Mouse (Mus musculus) limb, embryonic 11.5 days (tissue): Measurements from ENCODE around the gene Zfp473. TPM values are rescaled to one million over a fixed set of nuclear protein-coding genes. Genes with fewer than 3 reads are reported as not detected.

Experiments used
- ATAC-seq: fragments of 200-750 bp; cut with Nextera tagmentation; 2 replicates; pipeline ENCODE4 v1.8.0; 2017; ENCODE audit warnings: low read depth; ENCODE audit not compliant: insufficient number of reproducible peaks, low FRiP score, low TSS enrichment
- DNase-seq: peaks from one replicate; pipeline ENCODE4 v3.0.0-alpha.2; 2015; ENCODE audit warnings: low spot score
- H3K27ac ChIP-seq: fragments of 300-500 bp; sonication (generic); replicated peaks from 2 replicates; pipeline ENCODE4 v1.5.1; 2014; ENCODE audit warnings: low read depth, mild to moderate bottlenecking, low read length
- H3K27me3 ChIP-seq: fragments of 300-500 bp; sonication (generic); 2 replicates; pipeline ENCODE4 v1.6.1; 2014; ENCODE audit warnings: mild to moderate bottlenecking, low read length, mixed read lengths; ENCODE audit not compliant: control insufficient read depth, insufficient read depth
- H3K36me3 ChIP-seq: fragments of 300-500 bp; sonication (generic); 2 replicates; pipeline ENCODE4 v1.6.1; 2014; ENCODE audit warnings: mild to moderate bottlenecking, low read length, moderate library complexity, mixed read lengths; ENCODE audit not compliant: control insufficient read depth, insufficient read depth
- H3K4me1 ChIP-seq: fragments of 300-500 bp; sonication (generic); 2 replicates; pipeline ENCODE4 v1.6.1; 2014; ENCODE audit warnings: low read length, mixed read lengths; ENCODE audit not compliant: control insufficient read depth, insufficient read depth
- H3K4me2 ChIP-seq: fragments of 300-500 bp; sonication (generic); 2 replicates; pipeline ENCODE4 v1.6.1; 2014; ENCODE audit warnings: low read depth, mild to moderate bottlenecking, moderate library complexity; ENCODE audit not compliant: severe bottlenecking
- H3K4me3 ChIP-seq: fragments of 300-500 bp; sonication (generic); 2 replicates; pipeline ENCODE4 v1.5.1; 2014; ENCODE audit warnings: low read depth, low read length
- H3K9ac ChIP-seq: fragments of 300-500 bp; sonication (generic); 2 replicates; pipeline ENCODE4 v1.6.1; 2014; ENCODE audit warnings: mild to moderate bottlenecking, low read length
- H3K9me3 ChIP-seq: fragments of 300-500 bp; sonication (generic); 2 replicates; pipeline ENCODE4 v1.6.1; 2016; ENCODE audit warnings: low read length; ENCODE audit not compliant: control insufficient read depth
- WGBS: fragments of 180-500 bp; shearing (Covaris S2); extraction: QIAGEN DNeasy Blood & Tissue Kit; methylation state at CpG from one replicate; pipeline ENCODE4 v1.1.7; 2014; 5-methylcytosine and 5-hydroxymethylcytosine counted together
- polyA plus RNA-seq: library from polyadenylated mRNA; unstranded; fragments of >200 nt; fragmentation: Nextera tagmentation; extraction: Ambion mirVana; gene quantifications from 2 replicates; pipeline ENCODE4 v1.2.1, GENCODE M21; 2014

The Zfp473 gene
- polyA plus RNA-seq, 1 experiment from 2014 or later, result 3.2 TPM

- Histone ChIP-seq H3K4me2 (no peak overlapping the region), H3K4me1 (peaks cover 5% of the 10 kb centered on the region; the same call in 1 of the 2 replicates), H3K36me3 (no peaks in the 10 kb centered on the region), H3K9ac (no peak overlapping the region), H3K9me3 (no peaks in the 10 kb centered on the region), H3K27ac (no peak overlapping the region), H3K4me3 (no peak overlapping the region), H3K27me3 (no peaks in the 10 kb centered on the region)
- no peak for DNase-seq
- 70% methylated on average over 10 of the region's 10 CpGs for whole genome bisulfite sequencing
- ATAC-seq, result no peak
These were observed 57.2 kb downstream of the Zfp473 start for GRCm38 (mm10) chr7:44693427-44694175.

GRCm38 (mm10) chr7:44689331-44689730, 61.5 kb downstream of the Zfp473 start:
- no peaks in the 10 kb centered on the region for H3K36me3 ChIP-seq
- H3K9me3 ChIP-seq, result no peaks in the 10 kb centered on the region
- H3K4me3 ChIP-seq, result no peak overlapping the region
- no peak overlapping the region for H3K9ac ChIP-seq
- ATAC-seq (no peak), DNase-seq (no peak)
- H3K27me3 ChIP-seq, result no peaks in the 10 kb centered on the region
- no peaks in the 10 kb centered on the region for H3K4me1 ChIP-seq
- H3K27ac ChIP-seq, result no peak overlapping the region
- WGBS, result 93% methylated on average over 7 of the region's 7 CpGs
- H3K4me2 ChIP-seq, result no peak overlapping the region

- Histone ChIP-seq H3K4me1 (no peaks in the 10 kb centered on the region), H3K9me3 (no peaks in the 10 kb centered on the region), H3K36me3 (no peaks in the 10 kb centered on the region), H3K27me3 (no peaks in the 10 kb centered on the region), H3K9ac (no peak overlapping the region), H3K4me2 (no peak overlapping the region), H3K4me3 (no peak overlapping the region), H3K27ac (no peak overlapping the region)
- ATAC-seq (no peak), DNase-seq (no peak)
- 77% methylated on average over 3 of the region's 3 CpGs for WGBS
These were observed 62.0 kb downstream of the Zfp473 start for GRCm38 (mm10) chr7:44688890-44689289.

GRCm38 (mm10) chr7:44685531-44686402, 65.1 kb downstream of the Zfp473 start:
- Histone ChIP-seq H3K36me3 (no peaks in the 10 kb centered on the region), H3K4me1 (no peaks in the 10 kb centered on the region), H3K27me3 (no peaks in the 10 kb centered on the region), H3K9me3 (no peaks in the 10 kb centered on the region), H3K27ac (no peak overlapping the region), H3K4me2 (no peak overlapping the region), H3K9ac (no peak overlapping the region), H3K4me3 (no peak overlapping the region)
- 74% methylated on average over 17 of the region's 17 CpGs for WGBS
- ATAC-seq (no peak), DNase-seq (no peak)

- 80% methylated on average over 8 of the region's 8 CpGs for WGBS
These were observed 67.2 kb downstream of the Zfp473 start for GRCm38 (mm10) chr7:44683656-44684055.

More at GRCm38 (mm10) chr7:44683656-44684055, 67.2 kb downstream of the Zfp473 start:
- Histone ChIP-seq H3K4me1 (no peaks in the 10 kb centered on the region), H3K27ac (no peak overlapping the region), H3K4me3 (no peak overlapping the region), H3K36me3 (no peaks in the 10 kb centered on the region), H3K27me3 (no peaks in the 10 kb centered on the region), H3K4me2 (no peak overlapping the region), H3K9ac (no peak overlapping the region), H3K9me3 (no peaks in the 10 kb centered on the region)
- DNase-seq (no peak), ATAC-seq (no peak)

Other genes with a start within 250 kb of the Zfp473 start
- 0.09 and 0.20 TPM in 2 replicates for gene Mybpc2, start 226.4 kb downstream of the Zfp473 start, polyA plus RNA-seq
- 0.07 and 0.11 TPM in 2 replicates for gene Spib, start 219.0 kb downstream of the Zfp473 start, polyA plus RNA-seq
- 82.5 and 84.3 TPM in 2 replicates for gene Pold1, start 202.2 kb downstream of the Zfp473 start, polyA plus RNA-seq
- 70.2 and 72.1 TPM in 2 replicates for gene Nr1h2, start 197.1 kb downstream of the Zfp473 start, polyA plus RNA-seq
- gene Napsa, start 178.7 kb downstream of the Zfp473 start, polyA plus RNA-seq, result 0.44 and 0.61 TPM in 2 replicates
- gene Kcnc3, start 160.4 kb downstream of the Zfp473 start, polyA plus RNA-seq, result 0.31 and 0.36 TPM in 2 replicates
- 1.9 and 2.1 TPM in 2 replicates for gene Myh14, start 80.2 kb downstream of the Zfp473 start, polyA plus RNA-seq
- gene Izumo2, start 42.3 kb downstream of the Zfp473 start, polyA plus RNA-seq, result not detected in 2 replicates
- gene Vrk3, start 2.6 kb downstream of the Zfp473 start, polyA plus RNA-seq, result 36.8 and 38.2 TPM in 2 replicates
- 81.7 and 82.6 TPM in 2 replicates for gene Nup62, start 65.0 kb upstream of the Zfp473 start, polyA plus RNA-seq
- 1.1 TPM in 2 replicates for gene Il4i1, start 65.3 kb upstream of the Zfp473 start, polyA plus RNA-seq
- 2.1 and 2.3 TPM in 2 replicates for gene Atf5, start 65.6 kb upstream of the Zfp473 start, polyA plus RNA-seq
- 38.6 and 63.4 TPM in 2 replicates for gene Akt1s1, start 97.9 kb upstream of the Zfp473 start, polyA plus RNA-seq
- 60.9 and 69.0 TPM in 2 replicates for gene Tbc1d17, start 98.0 kb upstream of the Zfp473 start, polyA plus RNA-seq
- 31.0 and 31.2 TPM in 2 replicates for gene Pnkp, start 106.1 kb upstream of the Zfp473 start, polyA plus RNA-seq
- 410 and 427 TPM in 2 replicates for gene Ptov1, start 118.7 kb upstream of the Zfp473 start, polyA plus RNA-seq
- gene Med25, start 141.7 kb upstream of the Zfp473 start, polyA plus RNA-seq, result 79.2 and 80.5 TPM in 2 replicates
- 14.8 and 16.0 TPM in 2 replicates for gene Fuz, start 145.0 kb upstream of the Zfp473 start, polyA plus RNA-seq
- gene Ap2a1, start 178.4 kb upstream of the Zfp473 start, polyA plus RNA-seq, result 77.0 and 78.8 TPM in 2 replicates
- gene Tsks, start 192.2 kb upstream of the Zfp473 start, polyA plus RNA-seq, result 0.13 TPM in 1 of 2 replicates, not detected in the other
- gene Cpt1c, start 223.8 kb upstream of the Zfp473 start, polyA plus RNA-seq, result 17.5 and 22.1 TPM in 2 replicates
- 332 and 334 TPM in 2 replicates for gene Prmt1, start 235.5 kb upstream of the Zfp473 start, polyA plus RNA-seq
- 73.9 and 83.5 TPM in 2 replicates for gene Irf3, start 246.6 kb upstream of the Zfp473 start, polyA plus RNA-seq
- gene Bcl2l12, start 247.7 kb upstream of the Zfp473 start, polyA plus RNA-seq, result 91.7 and 91.9 TPM in 2 replicates